Mouse (Mus musculus) kidney, adult 9 months (tissue): ENCODE measurements around the gene Guca1a.
A peak's percentile ranks its signal among the peaks of the same experiment; 100 is the strongest.
"Not testable (repeated sequence)": the region's sequence is repeated elsewhere in the genome, so short reads cannot be mapped to it uniquely, and the experiment has no call there.

ENCODE experiments used
- DNase-seq: peaks from one replicate; pipeline ENCODE4 v3.0.0; 2022

The Guca1a gene

DNA sequence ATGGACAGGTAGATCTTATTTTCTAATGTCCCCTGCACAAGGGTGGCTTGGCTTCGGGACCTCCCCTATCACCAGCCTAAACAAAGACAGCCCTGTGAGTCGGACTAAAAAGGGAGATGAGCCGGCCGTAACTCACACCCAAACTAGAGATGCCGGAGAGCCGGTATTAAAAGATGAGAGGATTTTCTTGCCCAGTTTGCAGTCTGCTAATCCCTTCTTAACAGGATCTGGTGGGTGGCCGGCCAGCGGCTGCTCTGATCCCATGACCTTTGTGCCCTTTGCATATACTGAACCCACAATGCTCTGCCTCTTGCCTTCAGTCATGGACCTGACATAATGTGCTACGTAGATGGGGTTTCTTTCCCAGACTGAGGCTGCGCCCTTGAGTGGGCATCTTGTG, at the start of gene Guca1a:
Gene Guca1a (minus strand): TSS at position 134 of the 400 bp plus-strand sequence.
- no peak for DNase-seq

DNA sequence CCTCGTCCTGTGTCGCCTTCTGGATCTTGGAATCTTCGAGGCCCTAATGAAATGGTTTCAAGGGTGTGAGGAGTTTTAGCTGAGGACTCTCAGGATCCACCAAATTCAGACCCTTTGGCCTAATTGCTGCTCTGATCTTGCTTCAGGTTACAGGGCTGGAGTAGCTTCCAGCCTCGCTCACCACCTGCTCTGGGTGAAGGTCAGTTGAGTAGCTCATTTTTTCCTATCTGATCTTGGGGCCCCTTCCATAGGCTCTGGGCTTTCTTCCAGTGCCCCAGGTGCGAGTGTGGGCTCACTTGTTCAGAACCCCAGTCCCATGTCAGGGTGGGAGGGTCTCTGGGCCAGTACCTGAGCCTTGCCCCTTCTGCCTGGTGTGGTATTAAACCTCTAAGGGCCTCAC, 49.0 kb upstream of the Guca1a start:
- no peak for DNase-seq

GRCm38 (mm10) chr17:47448523-47449372, 48.4 kb upstream of the Guca1a start:
- no peak for DNase-seq

DNA sequence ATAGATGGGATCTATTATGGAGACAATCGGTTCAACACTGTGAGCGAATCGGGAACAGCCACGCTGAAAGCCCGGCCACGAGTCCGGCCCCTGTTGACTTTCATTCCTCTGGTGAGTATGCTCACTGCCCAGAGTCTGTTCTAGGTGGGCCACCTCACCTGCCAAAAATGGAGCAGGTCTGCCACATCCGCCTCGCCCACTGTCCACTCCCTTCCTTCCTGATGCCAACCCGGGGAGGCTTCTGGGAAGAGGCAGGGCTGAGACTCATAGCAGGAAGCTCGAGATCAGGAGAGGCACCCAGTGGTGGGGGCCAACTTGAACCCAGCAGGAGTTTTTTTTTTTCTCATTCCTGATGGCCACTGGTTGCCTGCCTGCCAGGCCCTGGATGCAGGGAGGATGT, 46.2 kb upstream of the Guca1a start:
- DNase-seq: no peak

- DNase-seq: no peak
Observed at GRCm38 (mm10) chr17:47446025-47446424, 45.6 kb upstream of the Guca1a start.

GRCm38 (mm10) chr17:47445518-47445917, 45.1 kb upstream of the Guca1a start:
- DNase-seq: no peak

DNA sequence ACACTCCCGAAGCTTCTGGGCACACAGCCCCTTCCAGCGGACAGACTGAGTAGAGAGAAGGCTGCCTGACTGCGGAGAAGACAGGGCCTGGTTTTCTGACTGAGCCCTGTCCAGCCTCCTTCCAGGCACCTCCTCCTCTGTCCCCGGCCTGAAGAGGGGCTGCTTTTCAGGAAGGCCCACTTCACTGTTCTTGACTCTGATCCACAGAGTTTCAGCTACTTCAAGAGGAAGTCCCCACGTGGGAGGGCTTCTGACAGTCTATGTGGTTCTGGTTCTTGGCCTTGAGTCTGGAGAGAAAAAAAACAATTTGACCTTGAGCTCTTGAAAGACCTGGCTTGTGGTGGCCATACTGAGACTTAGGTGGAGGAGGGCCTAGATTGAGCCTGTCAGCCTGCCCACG, 43.7 kb upstream of the Guca1a start:
- DNase-seq: no peak

DNA sequence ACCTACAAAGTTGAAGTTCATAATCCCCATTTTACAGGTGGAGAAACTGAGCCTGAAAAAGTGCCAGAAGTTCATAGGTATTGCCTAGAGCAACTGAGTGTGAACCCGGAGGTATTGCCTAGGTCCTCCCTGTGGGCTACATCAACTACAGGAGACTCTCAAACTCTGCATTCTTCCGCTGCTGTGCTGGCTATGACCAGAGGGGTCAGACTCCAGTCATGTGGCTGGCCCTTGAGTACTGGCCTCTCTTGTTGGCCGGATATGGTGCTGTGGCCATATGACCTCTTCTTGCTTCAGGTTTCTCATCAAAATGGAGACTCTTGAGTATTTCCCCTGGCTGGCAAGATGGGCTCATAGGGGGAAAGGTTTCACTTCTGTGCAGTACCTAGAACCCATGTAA, 41.9 kb upstream of the Guca1a start:
- DNase-seq: no peak

GRCm38 (mm10) chr17:47441296-47442051, 41.1 kb upstream of the Guca1a start:
- DNase-seq: peak; percentile 49

GRCm38 (mm10) chr17:47440359-47440890, 40.0 kb upstream of the Guca1a start:
- peak; percentile 51 for DNase-seq

GRCm38 (mm10) chr17:47439396-47440028, 39.1 kb upstream of the Guca1a start:
- no peak for DNase-seq

DNA sequence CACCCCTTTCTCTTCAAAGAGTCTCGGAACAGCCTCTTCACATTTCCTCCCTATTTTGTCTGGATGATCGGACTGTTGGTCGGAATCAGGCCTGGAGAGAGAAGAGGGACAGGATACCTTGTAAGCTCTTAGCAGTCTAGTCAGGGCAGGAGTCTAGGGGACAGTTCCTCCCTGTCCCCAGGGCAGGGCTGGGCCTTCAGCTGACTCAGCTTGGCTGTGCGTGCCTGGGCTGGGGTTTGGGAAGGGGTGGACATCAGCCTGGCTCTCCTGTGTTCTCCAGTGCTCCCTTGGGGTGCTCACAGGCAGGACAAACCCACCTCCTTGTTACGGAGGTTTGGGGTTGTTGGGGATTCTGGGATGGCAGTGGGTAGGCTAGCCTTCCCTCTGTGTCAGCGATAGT, 38.2 kb upstream of the Guca1a start:
- no peak for DNase-seq

- no peak for DNase-seq
Observed at GRCm38 (mm10) chr17:47436907-47437547, 36.6 kb upstream of the Guca1a start, which contains the start of gene 1700001C19Rik. Gene 1700001C19Rik, minus strand, starts transcription at chr17:47437376.

DNA sequence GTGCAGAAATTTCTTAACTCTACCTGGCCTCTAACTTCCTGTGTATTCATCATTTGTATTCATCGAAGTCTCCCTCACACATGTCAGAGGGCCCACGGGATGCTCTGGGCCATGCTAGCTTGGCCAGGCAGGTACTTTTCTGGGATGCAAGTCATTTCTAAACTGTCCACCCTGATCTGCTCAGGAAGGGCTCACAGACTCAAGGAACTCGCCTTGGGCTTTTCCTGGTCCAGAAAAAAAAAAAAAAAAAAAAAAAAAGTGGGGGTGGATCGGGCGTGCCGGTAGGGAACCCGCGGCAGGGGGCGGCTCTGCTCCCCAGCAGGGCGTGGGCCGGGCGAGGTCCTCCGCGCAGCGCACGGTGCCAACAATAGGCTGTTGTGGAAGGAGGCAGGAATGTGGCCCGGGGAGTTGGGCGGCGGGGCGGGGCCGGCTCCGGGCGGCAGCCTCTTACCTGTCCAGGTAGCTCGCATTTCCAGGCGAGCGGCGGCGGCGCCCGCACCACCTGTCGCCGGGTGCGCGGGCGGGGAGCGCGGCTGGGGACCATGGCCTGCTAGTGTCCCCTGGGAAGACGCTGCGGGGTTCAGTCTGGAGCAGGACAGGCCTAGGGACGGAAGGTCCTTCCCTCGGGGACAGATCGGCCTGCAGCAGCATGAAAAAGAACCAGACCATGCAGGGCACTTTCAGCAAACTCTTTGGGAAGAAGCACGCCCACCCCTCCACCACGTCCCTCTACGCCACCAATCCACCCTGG, 35.9 kb upstream of the Guca1a start, which contains the start of gene AI661453:
Gene AI661453 (plus strand): TSS at position 460 of the 751 bp plus-strand sequence.
- peak; percentile 68 for DNase-seq

GRCm38 (mm10) chr17:47430815-47431214, 30.4 kb upstream of the Guca1a start:
- DNase-seq: no peak

GRCm38 (mm10) chr17:47428831-47429304, 28.5 kb upstream of the Guca1a start:
- DNase-seq: no peak

GRCm38 (mm10) chr17:47427316-47427715, 26.9 kb upstream of the Guca1a start:
- DNase-seq: no peak

GRCm38 (mm10) chr17:47424186-47424585, 23.8 kb upstream of the Guca1a start:
- DNase-seq: no peak

DNA sequence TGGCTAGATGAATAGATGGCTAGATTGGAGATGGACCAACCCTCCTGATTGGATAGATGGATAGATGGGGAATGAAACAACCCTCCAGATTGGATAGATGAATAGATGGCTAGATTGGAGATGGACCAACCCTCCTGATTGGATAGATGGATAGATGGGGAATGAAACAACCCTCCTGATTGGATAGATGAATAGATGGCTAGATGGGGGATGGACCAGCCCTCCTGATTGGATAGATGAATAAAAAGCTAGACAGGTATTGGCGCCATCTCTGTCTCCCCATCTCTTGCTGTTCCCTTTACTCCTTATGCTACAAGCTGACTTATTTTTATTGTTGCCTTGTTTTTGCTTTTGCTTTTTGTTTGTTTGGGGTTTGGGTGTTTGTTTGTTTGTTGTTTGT, 22.2 kb upstream of the Guca1a start:
- not testable (repeated sequence) for DNase-seq

GRCm38 (mm10) chr17:47421566-47421965, 21.2 kb upstream of the Guca1a start:
- DNase-seq: no peak

- no peak for DNase-seq
Observed at GRCm38 (mm10) chr17:47420195-47420594, 19.8 kb upstream of the Guca1a start.
